Mouse (Mus musculus): ENCODE data around the gene Tut1. TPM values are rescaled to one million over a fixed set of nuclear protein-coding genes. Genes with fewer than 3 reads are reported as not detected.

Tut1 gene
- total and polyA plus RNA-seq, 2 experiments from 2014 or later: 10.4 to 18.0 TPM

GRCm38 (mm10) chr19:8919684-8920072, 34.0 kb upstream of the Tut1 start:
- WGBS: 54% methylated on average over 6 of the region's 6 CpGs
- ATAC-seq (ENCODE audit: insufficient read depth, low read depth): no peak
- H3K36me3 ChIP-seq (replicated peaks; ENCODE audit: control insufficient read depth, insufficient read depth, low read length): peaks cover 36% of the 10 kb centered on the region

GRCm38 (mm10) chr19:8920073-8920736, 33.4 kb upstream of the Tut1 start, which contains the start of gene B3gat3:
Gene B3gat3, plus strand, starts transcription at chr19:8920374.
- Histone ChIP-seq H3K4me3 (ENCODE audit: low read depth, low read length) (peak within 1 kb of the TSS; percentile 75), H3K4me2 (ENCODE audit: low read depth, low read length) (peak within 1 kb of the TSS; percentile 90), H3K9me3 (replicated peaks; ENCODE audit: control insufficient read depth, low read length) (no peaks in the 10 kb centered on the region), H3K27me3 (ENCODE audit: control insufficient read depth, insufficient read depth, low read length) (no peaks in the 10 kb centered on the region), H3K4me1 (ENCODE audit: control insufficient read depth, insufficient read depth) (peaks cover 15% of the 10 kb centered on the region), H3K9ac (replicated peaks; ENCODE audit: low read depth, low read length) (peak within 1 kb of the TSS; percentile 81), H3K36me3 (replicated peaks; ENCODE audit: control insufficient read depth, insufficient read depth, low read length) (peaks cover 30% of the 10 kb centered on the region), H3K27ac (ENCODE audit: low read depth) (peak within 1 kb of the TSS; percentile 87)
- 2% methylated on average over 49 of the region's 50 CpGs for WGBS
- TF ChIP-seq EP300 (IDR thresholded peaks at IDR 0.05; ENCODE audit: low read depth) (no peak), CTCF (IDR thresholded peaks at IDR 0.05; ENCODE audit: low read depth) (no peak)
- DNase-seq (ENCODE audit: low spot score) (peak; percentile 92), ATAC-seq (ENCODE audit: insufficient read depth, low read depth) (peak; percentile 97)

More at GRCm38 (mm10) chr19:8919684-8920072, 34.0 kb upstream of the Tut1 start:
- Histone ChIP-seq H3K4me2 (ENCODE audit: low read depth, low read length) (peak overlapping the region; percentile 90), H3K27ac (ENCODE audit: low read depth) (peak overlapping the region; percentile 87), H3K9ac (replicated peaks; ENCODE audit: low read depth, low read length) (peak overlapping the region; percentile 81; the same call in 1 of the 2 replicates), H3K27me3 (ENCODE audit: control insufficient read depth, insufficient read depth, low read length) (no peaks in the 10 kb centered on the region), H3K4me1 (ENCODE audit: control insufficient read depth, insufficient read depth) (peaks cover 15% of the 10 kb centered on the region), H3K9me3 (replicated peaks; ENCODE audit: control insufficient read depth, low read length) (no peaks in the 10 kb centered on the region), H3K4me3 (ENCODE audit: low read depth, low read length) (peak overlapping the region; percentile 75)
- TF ChIP-seq CTCF (IDR thresholded peaks at IDR 0.05; ENCODE audit: low read depth) (no peak), EP300 (IDR thresholded peaks at IDR 0.05; ENCODE audit: low read depth) (no peak)
- no peak for DNase-seq (ENCODE audit: low spot score)

- no peak for TF ChIP-seq CTCF (IDR thresholded peaks at IDR 0.05; ENCODE audit: low read depth)
- TF ChIP-seq EP300 (IDR thresholded peaks at IDR 0.05; ENCODE audit: low read depth): no peak
- DNase-seq (ENCODE audit: low spot score): peak; percentile 55
- Histone ChIP-seq H3K9me3 (replicated peaks; ENCODE audit: control insufficient read depth, low read length) (no peaks in the 10 kb centered on the region), H3K4me1 (ENCODE audit: control insufficient read depth, insufficient read depth) (peaks cover 15% of the 10 kb centered on the region), H3K36me3 (replicated peaks; ENCODE audit: control insufficient read depth, insufficient read depth, low read length) (peaks cover 28% of the 10 kb centered on the region), H3K9ac (replicated peaks; ENCODE audit: low read depth, low read length) (peak overlapping the region; percentile 81), H3K27me3 (ENCODE audit: control insufficient read depth, insufficient read depth, low read length) (no peaks in the 10 kb centered on the region), H3K4me2 (ENCODE audit: low read depth, low read length) (peak overlapping the region; percentile 90), H3K4me3 (ENCODE audit: low read depth, low read length) (peak overlapping the region; percentile 75), H3K27ac (ENCODE audit: low read depth) (peak overlapping the region; percentile 87)
- WGBS: 3% methylated on average over 6 of the region's 6 CpGs
- no peak for ATAC-seq (ENCODE audit: insufficient read depth, low read depth)
These were observed 32.8 kb upstream of the Tut1 start for GRCm38 (mm10) chr19:8920836-8921291.

DNA sequence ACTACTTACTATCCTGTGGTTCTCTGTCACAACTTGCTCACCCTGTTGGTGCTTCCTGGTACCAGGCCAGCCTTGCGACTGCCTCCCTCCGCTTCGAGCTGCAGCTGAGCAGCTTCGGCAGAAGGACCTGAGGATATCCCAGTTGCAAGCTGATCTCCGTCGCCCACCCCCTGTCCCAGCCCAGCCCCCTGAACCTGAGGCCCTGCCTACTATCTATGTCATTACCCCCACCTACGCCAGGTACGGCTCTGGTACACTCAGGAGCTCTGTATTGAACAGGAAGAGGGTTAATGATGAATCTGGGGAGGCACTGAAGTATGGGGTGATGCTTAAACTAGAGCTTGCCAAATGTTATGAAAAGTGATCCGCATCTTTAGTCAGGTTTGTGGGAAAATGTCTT, 31.9 kb upstream of the Tut1 start:
- peak overlapping the region; percentile 90; the same call in 1 of the 2 replicates for H3K4me2 ChIP-seq (ENCODE audit: low read depth, low read length)
- 0 out of 2 replicates have a peak overlapping the region, but pooled peaks have one; percentile 81 for H3K9ac ChIP-seq (replicated peaks; ENCODE audit: low read depth, low read length)
- no peaks in the 10 kb centered on the region for H3K27me3 ChIP-seq (ENCODE audit: control insufficient read depth, insufficient read depth, low read length)
- H3K36me3 ChIP-seq (replicated peaks; ENCODE audit: control insufficient read depth, insufficient read depth, low read length): peaks cover 28% of the 10 kb centered on the region
- H3K9me3 ChIP-seq (replicated peaks; ENCODE audit: control insufficient read depth, low read length): no peaks in the 10 kb centered on the region
- no peak for DNase-seq (ENCODE audit: low spot score)
- H3K4me1 ChIP-seq (ENCODE audit: control insufficient read depth, insufficient read depth): peaks cover 15% of the 10 kb centered on the region
- no peak for TF ChIP-seq EP300 (IDR thresholded peaks at IDR 0.05; ENCODE audit: low read depth)
- no peak for TF ChIP-seq CTCF (IDR thresholded peaks at IDR 0.05; ENCODE audit: low read depth)
- no peak overlapping the region for H3K4me3 ChIP-seq (ENCODE audit: low read depth, low read length)
- ATAC-seq (ENCODE audit: insufficient read depth, low read depth): no peak
- H3K27ac ChIP-seq (ENCODE audit: low read depth): no peak overlapping the region
- 70% methylated on average over 9 of the region's 9 CpGs for WGBS

DNA sequence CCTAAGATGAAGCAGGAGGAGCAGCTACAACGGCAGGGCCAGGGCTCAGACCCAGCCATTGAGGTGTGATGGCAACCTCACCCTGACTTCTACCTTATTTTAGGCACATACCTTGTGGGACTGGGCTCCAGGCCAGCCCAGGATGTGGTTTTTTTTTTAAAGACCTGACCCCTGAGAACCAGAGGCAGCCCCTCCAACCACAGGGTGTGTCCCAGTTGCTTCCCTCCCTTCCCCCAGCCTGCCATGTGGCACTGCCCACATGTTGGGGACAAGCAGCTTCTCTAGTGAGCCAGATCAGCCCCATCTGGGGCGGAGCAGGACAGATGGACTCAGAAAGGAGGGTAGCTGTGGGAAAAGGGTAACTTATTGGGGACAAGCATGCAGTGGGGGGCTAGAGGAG, 26.9 kb upstream of the Tut1 start:
- 78% methylated on average over 2 of the region's 2 CpGs for WGBS
- no peak overlapping the region for H3K27ac ChIP-seq (ENCODE audit: low read depth)
- H3K4me2 ChIP-seq (ENCODE audit: low read depth, low read length): no peak overlapping the region
- peaks cover 40% of the 10 kb centered on the region for H3K36me3 ChIP-seq (replicated peaks; ENCODE audit: control insufficient read depth, insufficient read depth, low read length)
- H3K9ac ChIP-seq (replicated peaks; ENCODE audit: low read depth, low read length): no peak overlapping the region
- no peak for DNase-seq (ENCODE audit: low spot score)
- H3K4me3 ChIP-seq (ENCODE audit: low read depth, low read length): no peak overlapping the region
- no peak for TF ChIP-seq CTCF (IDR thresholded peaks at IDR 0.05; ENCODE audit: low read depth)
- no peak for TF ChIP-seq EP300 (IDR thresholded peaks at IDR 0.05; ENCODE audit: low read depth)
- H3K4me1 ChIP-seq (ENCODE audit: control insufficient read depth, insufficient read depth): peaks cover 10% of the 10 kb centered on the region; the same call in 1 of the 2 replicates
- H3K9me3 ChIP-seq (replicated peaks; ENCODE audit: control insufficient read depth, low read length): no peaks in the 10 kb centered on the region
- ATAC-seq (ENCODE audit: insufficient read depth, low read depth): no peak
- no peaks in the 10 kb centered on the region for H3K27me3 ChIP-seq (ENCODE audit: control insufficient read depth, insufficient read depth, low read length)

Measured in heart, postnatal 0 days (tissue).